Mouse (Mus musculus) 416B (cell line): ENCODE results near the gene Gbe1.

ENCODE experiments used
- DNase-seq: peaks from one replicate; pipeline ENCODE4 v3.0.0; 2011; ENCODE audit warnings: low read depth

Gene Gbe1

DNA sequence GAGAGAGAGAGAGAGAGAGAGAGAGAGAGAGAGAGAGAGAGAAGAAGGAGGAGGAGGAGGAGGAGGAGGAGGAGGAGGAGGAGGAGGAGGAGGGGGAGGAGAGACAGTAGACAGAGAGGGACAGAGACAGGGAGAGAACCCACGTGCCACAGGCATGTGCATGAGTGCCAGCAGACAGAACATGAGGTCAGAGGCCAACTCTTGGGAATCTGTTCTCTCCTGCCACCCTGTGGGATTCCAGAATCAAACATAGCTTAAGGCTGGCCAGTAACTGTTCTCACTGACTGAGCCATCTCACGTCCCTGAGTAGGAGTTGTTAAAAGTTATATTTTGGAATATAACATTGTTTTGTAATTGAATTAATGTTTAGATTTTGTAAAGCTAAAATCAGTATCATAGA is 39.3 kb downstream of the Gbe1 start:
- DNase-seq, result peak; percentile 79

DNA sequence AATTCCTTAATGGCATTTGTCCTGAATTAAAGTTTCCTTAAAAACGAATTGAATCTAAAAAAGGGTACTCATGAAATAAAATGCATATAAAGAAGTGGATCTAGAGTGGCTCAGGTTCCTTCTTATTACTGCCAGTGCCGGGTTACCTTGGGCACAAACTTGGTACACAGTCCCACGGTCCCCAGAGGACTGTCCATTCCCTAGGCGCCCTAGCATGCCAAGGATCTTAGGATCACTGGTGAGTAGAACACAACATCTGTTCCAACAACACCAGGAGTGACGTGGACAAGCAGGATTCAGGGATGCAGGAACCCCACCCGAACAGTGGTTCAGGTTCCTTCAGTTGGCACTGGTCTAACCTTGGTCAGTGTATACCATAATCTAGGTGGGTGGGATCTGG is 44.6 kb downstream of the Gbe1 start:
- no peak for DNase-seq

DNA sequence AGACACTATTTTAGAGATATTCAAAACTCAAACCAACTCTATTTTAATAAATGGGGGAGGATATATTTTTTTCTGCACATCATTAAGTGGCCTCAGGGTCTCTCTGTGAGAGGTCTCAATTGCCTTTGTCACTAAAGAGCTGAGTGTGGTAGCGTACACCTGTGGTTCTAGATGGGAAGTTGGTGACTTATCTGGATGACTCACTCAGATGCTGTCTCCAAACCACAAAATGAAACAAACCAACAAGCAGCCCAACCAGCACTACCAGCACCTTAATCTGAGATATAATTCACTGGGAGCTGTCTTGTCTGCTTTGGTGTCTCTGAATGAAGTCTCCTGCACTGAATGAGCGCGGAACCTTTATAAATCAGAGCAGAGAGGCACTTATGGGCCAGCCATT is 51.5 kb downstream of the Gbe1 start:
- peak; percentile 93 for DNase-seq

DNA sequence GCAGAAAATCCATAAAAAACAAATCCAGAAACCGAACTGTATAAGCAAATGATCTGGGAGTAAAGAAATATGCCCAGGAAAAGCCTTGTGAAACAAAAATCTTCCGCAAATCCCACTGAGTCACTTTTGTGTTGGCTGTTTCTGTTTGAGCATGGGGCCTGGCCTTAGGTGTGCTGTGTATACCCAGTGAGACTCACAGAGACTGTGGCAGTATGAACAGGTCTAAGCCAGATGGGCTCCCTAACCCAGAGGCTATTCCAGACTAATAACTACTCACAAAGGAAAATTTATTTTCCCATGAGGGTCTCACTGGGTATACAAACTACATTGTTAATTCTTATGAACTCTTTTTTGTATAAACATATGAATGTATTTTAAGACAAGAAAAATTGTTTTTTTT is 67.3 kb downstream of the Gbe1 start:
- no peak for DNase-seq

DNA sequence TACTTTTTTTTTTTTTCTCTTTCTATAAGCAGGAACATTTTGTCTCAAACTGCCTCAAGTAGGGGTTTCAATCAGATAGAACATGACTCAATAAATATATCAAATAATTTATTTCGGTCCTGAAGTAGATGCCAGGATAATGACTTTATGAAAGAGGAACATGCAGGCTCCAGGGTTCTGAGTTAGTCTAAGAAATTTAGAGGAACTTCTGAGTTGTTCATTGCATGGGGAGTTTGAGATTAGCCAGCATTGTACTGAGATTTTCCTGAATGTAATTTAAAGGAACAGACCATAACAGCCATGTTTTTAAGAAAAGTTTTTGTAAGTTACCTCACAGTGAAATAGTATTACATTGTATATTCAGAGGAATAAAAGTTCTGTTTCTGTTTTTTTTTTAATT is 71.7 kb downstream of the Gbe1 start:
- no peak for DNase-seq

DNA sequence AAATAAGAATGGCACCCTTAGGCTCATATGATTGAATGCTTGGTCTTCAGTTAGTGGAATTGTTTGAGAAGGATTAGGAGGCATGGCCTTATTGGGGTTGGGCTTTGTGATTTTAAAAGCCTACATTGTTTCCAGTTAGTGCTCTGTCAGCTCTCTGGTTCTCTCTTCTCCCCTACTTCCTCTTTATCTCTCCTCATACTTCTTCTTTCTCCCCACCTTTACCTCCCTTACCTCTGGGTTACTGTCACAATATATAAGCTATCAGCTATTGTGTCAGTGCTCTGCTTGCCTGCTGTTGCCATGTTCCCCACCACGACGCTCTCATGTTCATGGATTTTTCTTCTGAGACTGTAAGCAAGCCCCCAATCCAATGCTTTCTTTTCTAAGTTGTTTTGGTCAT is 73.6 kb downstream of the Gbe1 start:
- DNase-seq, result no peak

DNA sequence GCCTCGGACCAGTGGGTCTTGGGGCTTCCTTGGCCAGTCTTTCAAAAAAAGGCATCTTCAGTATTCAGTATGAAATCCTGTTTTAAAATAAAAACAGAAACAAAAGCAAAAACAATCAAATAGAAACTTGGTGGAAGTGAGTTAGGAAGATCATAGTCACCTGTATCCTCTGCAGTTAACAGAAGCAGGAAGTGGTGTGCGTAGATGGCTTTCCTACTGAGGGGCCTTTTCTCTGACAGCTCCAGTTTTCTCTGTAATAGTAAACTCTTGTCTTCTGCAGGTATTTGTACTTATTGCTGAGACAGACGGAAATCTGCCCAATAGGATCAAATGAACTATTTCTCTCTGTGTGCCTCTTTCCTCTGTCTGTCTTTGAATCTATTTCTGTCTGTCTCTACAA is 81.5 kb downstream of the Gbe1 start:
- no peak for DNase-seq

DNA sequence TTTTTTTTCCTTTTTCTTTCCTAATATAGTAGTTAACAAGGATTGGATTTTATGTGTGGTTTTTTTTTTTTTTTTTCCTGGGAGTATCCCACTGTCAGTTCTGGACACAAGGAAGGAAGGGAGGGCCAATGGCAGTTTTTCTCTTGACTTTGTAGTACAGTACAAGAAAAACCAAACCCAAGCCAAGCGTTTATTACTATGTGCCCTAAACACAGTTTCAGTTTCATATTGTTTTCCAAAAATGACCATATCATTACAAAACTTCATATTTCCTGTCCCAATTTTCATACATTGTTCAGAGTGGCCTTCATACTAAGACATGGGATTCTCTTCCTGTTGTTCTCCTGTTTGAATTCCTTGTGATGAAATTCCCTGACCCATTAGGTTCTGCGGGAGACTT is 94.0 kb downstream of the Gbe1 start:
- no peak for DNase-seq

DNA sequence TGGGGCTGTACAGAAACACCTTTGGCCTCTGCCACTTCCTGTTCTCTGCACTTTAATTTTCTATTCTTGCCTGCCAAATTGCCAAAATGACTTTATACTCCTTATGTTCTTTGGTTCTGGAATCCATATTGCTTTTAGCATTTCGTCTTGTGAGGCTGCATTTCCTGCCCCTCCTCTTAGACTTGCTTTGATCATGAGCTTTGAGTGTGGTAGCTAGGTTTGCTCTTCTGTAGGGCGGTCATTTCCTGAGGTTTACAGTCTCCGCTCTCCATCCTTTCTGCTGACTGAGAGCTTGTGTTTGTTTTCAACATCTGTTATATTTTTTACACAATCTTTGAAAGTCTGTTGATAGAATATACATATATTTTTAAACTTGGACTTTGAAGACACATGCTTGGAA is 107.3 kb downstream of the Gbe1 start:
- DNase-seq, result peak; percentile 37

DNA sequence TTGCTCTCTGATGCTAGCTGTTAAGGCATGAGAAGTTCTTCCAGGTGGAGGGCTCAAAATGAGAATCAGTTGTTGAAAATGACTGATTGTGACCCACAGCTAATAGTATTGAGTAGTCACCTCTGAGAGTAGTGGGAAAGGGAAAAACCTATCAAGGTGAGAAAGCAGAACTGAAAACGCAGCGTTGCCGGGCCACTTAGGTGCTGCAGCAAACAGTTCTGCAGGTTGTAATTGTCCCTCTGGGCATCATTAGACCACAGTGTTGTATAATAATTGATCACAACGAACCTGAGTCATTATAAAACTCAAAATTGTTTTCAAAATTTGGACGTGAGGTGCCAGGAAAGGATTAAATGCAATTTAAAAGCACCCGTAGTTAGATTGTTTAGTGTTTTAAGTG is 135.8 kb downstream of the Gbe1 start:
- DNase-seq, result no peak

DNA sequence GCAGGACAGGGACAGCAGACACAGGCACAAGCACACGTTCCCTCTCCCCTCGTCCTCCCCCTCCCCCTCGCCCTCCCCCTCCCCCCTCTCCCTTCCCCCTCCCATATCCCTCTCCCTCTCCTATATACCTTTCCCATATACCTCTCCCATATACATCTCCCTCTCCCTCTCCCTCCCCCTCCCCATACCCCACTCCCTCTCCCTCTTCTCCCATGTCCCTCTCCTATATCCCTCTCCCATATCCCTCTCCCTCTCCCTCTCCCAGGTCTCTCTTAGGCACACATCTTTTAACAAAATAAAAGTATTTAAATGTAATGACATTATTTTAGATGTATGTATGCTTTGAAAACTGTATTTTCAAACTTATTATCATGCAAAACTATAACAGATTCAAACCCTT is 161.8 kb downstream of the Gbe1 start:
- DNase-seq, result no peak

DNA sequence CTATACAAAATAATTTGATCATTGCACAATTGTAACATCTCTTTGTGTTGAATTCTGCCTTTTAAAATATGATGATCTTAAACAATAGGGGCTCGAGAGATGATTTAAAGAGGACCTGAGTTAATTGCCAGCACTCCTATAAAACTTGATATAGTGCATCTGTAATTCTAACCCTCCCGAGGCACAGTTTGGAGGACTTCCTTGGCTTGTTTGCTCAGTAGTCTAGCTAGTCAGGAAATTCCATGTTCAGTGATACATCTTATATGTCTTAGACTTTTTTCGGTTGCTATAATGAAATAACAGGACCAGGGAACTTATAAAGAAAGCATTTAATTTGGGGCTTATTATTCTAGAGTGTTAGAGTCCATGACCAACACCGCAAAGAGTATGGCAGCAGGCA is 162.4 kb downstream of the Gbe1 start:
- no peak for DNase-seq

DNA sequence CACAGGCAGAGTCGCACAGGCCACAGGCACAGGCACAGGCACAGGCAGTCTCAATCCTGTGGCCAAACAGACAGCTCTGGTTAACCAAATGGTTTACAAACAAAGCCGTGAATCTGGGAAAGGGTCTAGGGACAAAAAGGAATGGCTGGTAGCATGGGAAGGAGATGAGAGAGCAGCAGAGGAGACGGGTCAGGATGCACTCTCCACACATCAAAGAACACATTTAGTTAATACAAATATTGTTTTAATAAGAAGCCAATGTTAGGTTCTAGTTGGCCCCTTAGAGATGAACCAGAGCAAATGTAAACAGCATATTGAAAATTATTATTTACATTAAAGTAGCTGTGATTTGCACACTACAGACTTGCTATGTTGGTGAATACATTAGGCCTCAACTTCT is 166.7 kb downstream of the Gbe1 start:
- DNase-seq, result no peak

DNA sequence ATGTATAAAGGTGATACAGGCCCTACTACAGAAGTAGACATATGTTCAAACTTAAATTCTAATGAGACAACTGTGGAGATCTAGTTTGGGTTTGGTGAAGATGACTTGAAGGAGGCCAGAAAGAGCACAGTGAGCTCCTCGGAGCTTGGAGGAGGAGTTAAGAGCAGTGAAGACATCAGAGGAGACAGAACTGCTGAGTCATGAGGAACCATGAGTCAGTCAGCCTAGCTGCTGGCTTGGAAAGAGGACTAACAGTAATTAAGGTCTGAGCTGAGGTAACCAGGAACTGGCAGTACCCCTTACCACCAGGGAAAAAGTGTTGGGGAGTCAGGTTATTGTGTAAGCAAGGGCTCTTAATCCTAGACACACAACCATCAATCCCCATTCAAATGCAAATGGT is 192.7 kb downstream of the Gbe1 start:
- peak; percentile 88 for DNase-seq

DNA sequence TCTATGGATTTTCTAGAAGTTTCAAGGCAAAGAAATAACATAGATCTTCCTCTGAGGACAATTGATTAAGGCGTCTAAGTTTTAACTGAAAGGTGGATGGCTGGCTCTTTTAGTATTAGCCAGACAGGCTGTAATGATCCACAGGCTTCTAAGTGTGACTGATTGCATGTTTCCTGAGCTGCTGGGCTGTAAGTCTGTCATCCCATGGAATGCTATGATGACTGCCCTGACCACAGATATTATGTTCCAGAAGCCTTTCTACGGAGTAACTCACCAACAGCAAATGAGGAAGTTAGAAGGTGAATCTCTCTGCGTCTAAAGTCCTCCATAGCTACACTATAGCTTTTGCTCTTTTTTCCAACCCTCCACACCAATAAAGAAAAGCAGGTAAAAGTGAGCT is 197.2 kb downstream of the Gbe1 start:
- peak; percentile 12 for DNase-seq

DNA sequence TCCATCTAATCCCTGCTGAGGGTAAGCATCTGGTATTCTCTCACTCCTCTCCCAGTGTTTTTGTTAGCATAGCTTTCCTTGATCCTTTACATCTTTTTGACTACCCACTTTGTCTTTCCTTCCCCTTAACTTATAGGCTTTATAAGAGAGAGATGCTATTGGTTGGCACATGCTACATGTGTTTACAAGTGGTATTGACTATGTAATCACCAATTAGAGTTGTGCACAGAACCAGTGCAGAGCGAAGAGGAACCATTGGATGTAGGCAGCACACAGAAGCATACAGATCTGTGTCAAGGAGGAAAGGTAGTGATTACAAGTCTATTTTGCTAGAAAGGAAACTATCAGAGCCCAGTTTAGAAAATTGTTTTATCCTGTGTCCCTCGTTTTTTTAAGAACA is 209.1 kb downstream of the Gbe1 start:
- DNase-seq, result no peak

DNA sequence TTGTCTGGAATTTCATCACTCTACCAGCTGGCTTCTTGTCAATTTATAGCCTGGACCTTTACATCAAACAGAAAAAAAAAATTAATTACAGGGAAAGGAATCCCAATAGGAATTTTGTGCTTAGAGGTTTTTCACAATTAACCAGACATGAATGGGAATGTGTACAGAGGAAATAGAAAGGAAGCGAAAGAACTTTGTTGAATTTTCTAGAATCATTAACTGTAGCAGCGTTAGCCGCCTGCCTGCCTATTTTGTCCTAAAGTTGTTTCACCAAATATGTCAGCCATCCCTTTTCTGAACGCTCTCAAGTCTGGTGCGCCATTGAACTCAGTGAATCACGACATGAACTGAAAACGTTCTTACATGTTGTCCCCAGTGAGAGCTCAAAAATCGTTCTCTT is 209.8 kb downstream of the Gbe1 start:
- DNase-seq, result no peak

DNA sequence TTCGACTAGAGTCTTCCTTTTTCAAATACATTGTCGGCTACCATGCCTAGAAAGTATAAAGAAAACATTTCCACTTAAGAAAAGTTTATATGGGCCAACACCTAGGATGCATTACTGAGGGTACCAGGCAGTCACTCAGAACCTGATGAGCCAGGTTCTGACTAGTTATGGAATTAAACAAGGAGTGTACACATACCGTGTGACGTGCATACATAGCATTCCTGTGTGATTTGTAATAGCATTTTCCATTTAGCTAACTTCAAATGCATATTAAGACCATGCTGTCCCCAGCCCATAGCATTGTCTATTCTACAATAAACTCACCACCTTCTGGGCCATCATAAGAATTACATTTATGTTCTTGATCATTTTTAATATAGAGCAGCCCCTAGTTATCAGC is 210.5 kb downstream of the Gbe1 start:
- no peak for DNase-seq

DNA sequence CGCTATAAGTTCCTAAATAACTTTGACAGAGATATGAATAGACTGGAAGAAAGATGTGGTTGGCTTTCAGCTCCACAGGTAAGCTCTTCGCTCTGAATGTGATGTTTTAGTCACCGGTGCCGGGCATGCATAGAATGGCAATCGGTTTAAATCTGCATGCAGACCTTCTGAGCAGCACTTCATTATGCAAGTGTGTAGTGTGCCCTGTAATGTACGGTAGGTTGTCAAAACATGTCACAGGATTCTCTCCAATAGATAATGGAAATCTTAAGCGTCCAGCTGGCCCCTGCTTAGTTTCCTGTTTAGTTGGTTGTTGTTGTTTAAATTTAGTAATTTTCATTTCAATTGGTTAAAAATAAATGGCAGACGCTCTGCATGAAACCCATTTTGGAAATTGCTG is 213.5 kb downstream of the Gbe1 start:
- DNase-seq, result no peak

DNA sequence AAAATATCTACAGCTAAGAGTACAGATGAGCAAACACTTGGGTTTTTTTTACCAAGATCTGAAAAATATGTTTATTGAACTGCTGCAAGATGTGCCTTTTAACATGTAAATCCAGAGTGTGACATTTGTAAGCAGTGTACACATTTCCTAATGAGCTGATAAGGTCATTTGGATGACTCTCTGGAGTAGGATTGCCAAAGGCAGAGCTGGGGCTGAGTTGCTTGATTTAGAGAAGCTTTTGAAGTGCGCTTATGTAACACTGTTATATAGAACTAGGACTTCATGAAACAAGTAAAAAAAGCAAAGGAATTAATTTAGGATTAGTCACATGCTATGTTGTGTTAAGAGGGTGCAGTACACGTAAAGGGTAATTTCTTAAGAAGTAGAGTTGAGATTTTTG is 221.5 kb downstream of the Gbe1 start:
- no peak for DNase-seq

DNA sequence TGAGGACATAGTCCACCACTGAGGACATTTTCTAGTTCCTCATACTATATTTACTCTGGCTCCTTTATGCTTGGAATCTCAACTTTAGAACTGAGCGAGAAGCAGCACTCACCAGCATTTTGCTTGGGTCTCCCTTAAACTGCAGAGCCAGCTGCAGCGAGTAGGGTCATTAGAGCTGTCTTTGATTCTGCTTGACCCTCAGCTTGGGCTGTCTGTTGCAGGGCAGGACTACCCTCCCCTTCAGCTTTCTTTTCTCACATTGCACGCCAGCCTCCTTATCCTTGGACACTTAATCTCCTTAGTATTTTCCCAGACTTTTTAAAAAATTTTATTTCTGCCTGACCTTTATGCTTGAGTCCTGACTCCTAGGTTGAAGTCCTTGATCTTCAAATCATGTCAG is 237.1 kb downstream of the Gbe1 start:
- no peak for DNase-seq

DNA sequence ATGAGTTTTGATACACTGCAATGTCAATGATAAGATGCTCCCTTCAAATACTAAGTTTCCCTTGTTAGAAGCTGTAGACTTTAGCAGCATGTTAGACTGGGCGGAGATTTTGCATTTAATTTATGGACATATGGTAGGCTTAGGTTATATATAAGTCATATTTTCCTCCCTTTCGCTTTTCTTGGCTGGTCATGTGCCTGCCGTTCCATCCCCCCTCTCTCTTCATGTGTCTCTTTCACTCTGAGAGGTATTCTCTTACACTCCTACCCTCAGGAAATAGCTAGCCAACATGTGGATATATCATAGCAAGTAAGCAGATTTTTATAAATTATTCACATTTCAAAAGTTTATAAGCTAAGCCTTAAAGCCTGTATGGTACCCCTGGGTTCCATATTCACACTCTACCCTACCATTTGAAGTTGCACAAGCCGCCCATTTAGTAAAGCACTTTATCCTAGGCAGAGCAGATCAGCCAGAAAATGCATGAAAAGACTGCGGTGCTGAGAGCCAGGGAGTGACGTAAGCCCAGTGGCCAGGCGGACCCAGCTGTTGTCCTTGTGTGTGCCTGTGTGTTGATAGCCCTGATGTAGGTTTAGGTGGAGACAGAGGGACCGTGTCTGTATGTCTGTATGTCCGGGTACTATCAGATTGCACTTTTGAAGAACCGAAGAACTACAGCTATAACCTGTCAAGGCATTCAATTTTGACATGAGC is 248.0 kb downstream of the Gbe1 start:
- no peak for DNase-seq

DNA sequence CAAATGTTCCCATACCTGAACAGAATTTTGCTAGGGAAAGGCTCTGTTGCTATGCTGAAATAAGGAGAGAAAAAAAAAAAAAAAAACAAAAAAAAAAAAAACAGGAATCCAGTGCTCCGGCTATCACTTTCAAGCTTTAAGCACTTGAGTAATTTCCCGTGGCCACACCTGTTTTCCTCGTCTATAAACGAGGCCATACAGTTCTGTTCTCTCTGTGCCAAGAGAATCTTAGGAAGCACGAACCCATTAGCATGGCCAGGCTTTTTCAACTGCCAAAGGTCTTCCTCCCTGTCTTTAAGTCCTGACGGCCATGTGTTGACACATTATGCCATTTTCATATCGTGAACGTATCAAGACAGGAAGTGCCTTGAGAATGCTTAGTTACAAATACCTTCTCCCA is 248.8 kb downstream of the Gbe1 start:
- no peak for DNase-seq

DNA sequence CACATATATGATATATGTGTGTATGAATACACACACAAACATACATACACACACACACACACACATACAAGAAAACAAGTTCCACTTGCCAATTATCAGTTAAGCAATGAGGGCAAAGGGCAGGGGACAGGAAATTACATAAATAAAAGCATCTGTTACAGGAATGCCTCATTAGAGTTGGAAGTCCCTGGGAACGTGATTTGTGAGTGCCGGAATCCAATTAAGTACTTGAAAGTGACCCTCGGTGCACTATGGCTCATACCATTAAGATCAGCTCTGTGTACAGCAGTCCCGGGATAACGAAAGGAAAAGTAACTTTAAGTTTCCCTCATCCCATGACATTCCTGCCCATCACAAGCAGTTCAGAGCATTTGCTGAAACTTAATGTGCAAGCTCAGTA is 249.7 kb downstream of the Gbe1 start:
- DNase-seq, result no peak
